Mouse (Mus musculus) liver, embryonic 14.5 days (tissue): ENCODE measurements around the gene Enc1. TPM values are rescaled to one million over a fixed set of nuclear protein-coding genes. Genes with fewer than 3 reads are reported as not detected.

Experiments used
- ATAC-seq: fragments of 200-750 bp; cut with Nextera tagmentation; 2 replicates; pipeline ENCODE4 v1.8.0; 2017; ENCODE audit warnings: moderate number of reproducible peaks, mild to moderate bottlenecking, moderate library complexity; ENCODE audit not compliant: insufficient read depth
- DNase-seq, 3 experiments: peaks; one replicate each; pipeline ENCODE4 v3.0.0-alpha.2; 2012 to 2013; ENCODE audit warnings: low read depth in 3 of 3, low spot score in 3 of 3
- H3K27ac ChIP-seq: fragments of 300-500 bp; sonication (generic); 2 replicates; pipeline ENCODE4 v1.5.1; 2014; ENCODE audit warnings: moderate library complexity, mild to moderate bottlenecking, control low read depth, inconsistent platforms
- H3K27me3 ChIP-seq: fragments of 300-500 bp; sonication (generic); 2 replicates; pipeline ENCODE4 v1.6.1; 2014; ENCODE audit warnings: mild to moderate bottlenecking, low read length, moderate library complexity; ENCODE audit not compliant: control insufficient read depth, insufficient read depth
- H3K36me3 ChIP-seq: fragments of 300-500 bp; sonication (generic); replicated peaks from 2 replicates; pipeline ENCODE4 v1.6.1; 2014; ENCODE audit warnings: low read depth; ENCODE audit not compliant: control insufficient read depth, insufficient read depth
- H3K4me1 ChIP-seq, 2 experiments: fragments of 200-500 bp in 1 of 2; fragments of 300-500 bp in 1 of 2; sonication (generic) in 1 of 2; replicated peaks; 2 replicates each; pipeline ENCODE4 v1.6.1; 2012 to 2014; ENCODE audit warnings: antibody characterized with exemption in 1 of 2, inconsistent platforms in 1 of 2, low read length in 1 of 2; ENCODE audit not compliant: control insufficient read depth in 2 of 2, insufficient read depth in 2 of 2
- H3K4me2 ChIP-seq: fragments of 300-500 bp; sonication (generic); 2 replicates; pipeline ENCODE4 v1.6.1; 2014; ENCODE audit warnings: low read depth, mild to moderate bottlenecking, control low read depth, moderate library complexity
- H3K4me3 ChIP-seq, 2 experiments: fragments of 200-500 bp in 1 of 2; fragments of 300-500 bp in 1 of 2; sonication (generic) in 1 of 2; 2 replicates each; pipeline ENCODE4 v1.5.1; 2012 to 2014; ENCODE audit warnings: low read depth in 2 of 2, low read length in 2 of 2, mild to moderate bottlenecking in 2 of 2, control low read depth in 1 of 2, inconsistent platforms in 1 of 2, moderate library complexity in 1 of 2; ENCODE audit not compliant: insufficient read depth in 1 of 2
- H3K9ac ChIP-seq: fragments of 300-500 bp; sonication (generic); replicated peaks from 2 replicates; pipeline ENCODE4 v1.6.1; 2014; ENCODE audit warnings: mild to moderate bottlenecking, control low read depth, moderate library complexity
- H3K9me3 ChIP-seq: fragments of 300-500 bp; sonication (generic); 2 replicates; pipeline ENCODE4 v1.6.1; 2016; ENCODE audit warnings: low read length, mixed read lengths; ENCODE audit not compliant: control insufficient read depth
- CTCF ChIP-seq: IDR thresholded peaks from 2 replicates; pipeline ENCODE4 v1.5.1; 2016; ENCODE audit warnings: antibody characterized with exemption, low read depth, control low read depth
- EP300 ChIP-seq: IDR thresholded peaks from 2 replicates; pipeline ENCODE4 v1.6.1; 2016; ENCODE audit warnings: antibody characterized with exemption, low read depth
- WGBS: fragments of 180-500 bp; shearing (Covaris S2); extraction: QIAGEN DNeasy Blood & Tissue Kit; methylation state at CpG from one replicate; pipeline ENCODE4 v1.1.7; 2014; ENCODE audit not compliant: insufficient replicate concordance; 5-methylcytosine and 5-hydroxymethylcytosine counted together
- polyA plus RNA-seq, 2 experiments: library from polyadenylated mRNA; depleted of rRNA in 1 of 2; stranded (reverse) in 1 of 2; unstranded in 1 of 2; fragments of >200 nt; fragmentation: Nextera tagmentation in 1 of 2; extraction: Ambion mirVana in 1 of 2; gene quantifications; 2 replicates each; pipeline versions ENCODE4 v1.2.1 to v1.2.3; 2012 to 2014

Enc1 gene
- polyA plus RNA-seq, 2 experiments: 0.62 to 1.7 TPM

- H3K27me3 ChIP-seq: no peaks in the 10 kb centered on the region
- H3K27ac ChIP-seq: no peak overlapping the region
- H3K9me3 ChIP-seq: no peaks in the 10 kb centered on the region
- no peak overlapping the region for H3K4me3 ChIP-seq
- DNase-seq (no peak), ATAC-seq (no peak)
- no peak overlapping the region for H3K4me2 ChIP-seq
- TF ChIP-seq EP300 (no peak), CTCF (no peak)
- 80% methylated on average over 5 of the region's 5 CpGs for WGBS
- peaks cover 0 to 3% of the 10 kb centered on the region in 2 experiments; a peak in 2 of 4 replicates for H3K4me1 ChIP-seq
- no peak overlapping the region for H3K9ac ChIP-seq
- peaks cover 2% of the 10 kb centered on the region; the same call in 1 of the 2 replicates for H3K36me3 ChIP-seq
These were observed 13.1 kb downstream of the Enc1 start for GRCm38 (mm10) chr13:97253994-97254393.

- Histone ChIP-seq H3K9me3 (no peaks in the 10 kb centered on the region), H3K4me3 (no peak overlapping the region), H3K4me2 (no peak overlapping the region), H3K9ac (no peak overlapping the region), H3K4me1 (peaks cover 0 to 3% of the 10 kb centered on the region in 2 experiments; a peak in 2 of 4 replicates), H3K27ac (no peak overlapping the region), H3K36me3 (peaks cover 2% of the 10 kb centered on the region; the same call in 1 of the 2 replicates), H3K27me3 (no peaks in the 10 kb centered on the region)
- DNase-seq: no peak
- TF ChIP-seq EP300 (no peak), CTCF (no peak)
- no peak for ATAC-seq
- WGBS: 56% methylated on average over 10 of the region's 10 CpGs
These were observed 13.8 kb downstream of the Enc1 start for GRCm38 (mm10) chr13:97254564-97255164.

GRCm38 (mm10) chr13:97255976-97256848, 15.3 kb downstream of the Enc1 start:
- TF ChIP-seq CTCF: no peak
- WGBS: 61% methylated on average over 6 of the region's 6 CpGs
- Histone ChIP-seq H3K9ac (no peak overlapping the region), H3K9me3 (no peaks in the 10 kb centered on the region), H3K4me2 (no peak overlapping the region), H3K36me3 (no peaks in the 10 kb centered on the region), H3K4me1 (peaks cover 0 to 3% of the 10 kb centered on the region in 2 experiments; a peak in 2 of 4 replicates), H3K4me3 (no peak overlapping the region), H3K27ac (no peak overlapping the region), H3K27me3 (no peaks in the 10 kb centered on the region)
- ATAC-seq (no peak), DNase-seq (no peak)

GRCm38 (mm10) chr13:97256849-97257379, 16.0 kb downstream of the Enc1 start:
- DNase-seq: no peak
- H3K36me3 ChIP-seq: no peaks in the 10 kb centered on the region
- no peak overlapping the region for H3K4me2 ChIP-seq
- no peak overlapping the region for H3K4me3 ChIP-seq
- no peak; the same call in 1 of the 2 replicates for TF ChIP-seq EP300
- TF ChIP-seq CTCF: no peak
- H3K4me1 ChIP-seq: no peaks in the 10 kb centered on the region; a peak in 2 of 4 replicates
- no peak overlapping the region for H3K9ac ChIP-seq
- H3K27me3 ChIP-seq: no peaks in the 10 kb centered on the region
- no peak for ATAC-seq
- WGBS: 40% methylated on average over 12 of the region's 12 CpGs
- no peaks in the 10 kb centered on the region for H3K9me3 ChIP-seq
- H3K27ac ChIP-seq: no peak overlapping the region

GRCm38 (mm10) chr13:97259271-97259670, 18.4 kb downstream of the Enc1 start:
- ATAC-seq: no peak
- Histone ChIP-seq H3K36me3 (no peaks in the 10 kb centered on the region), H3K27me3 (no peaks in the 10 kb centered on the region), H3K4me1 (no peaks in the 10 kb centered on the region; a peak in 1 of 4 replicates), H3K9ac (no peak overlapping the region), H3K4me3 (no peak overlapping the region), H3K27ac (no peak overlapping the region), H3K9me3 (no peaks in the 10 kb centered on the region), H3K4me2 (no peak overlapping the region)
- no peak for DNase-seq
- WGBS: 62% methylated on average over 16 of the region's 16 CpGs
- TF ChIP-seq EP300: no peak
- TF ChIP-seq CTCF: no peak
